Mouse (Mus musculus): ENCODE data around the gene Pex11a. TPM values are rescaled to one million over a fixed set of nuclear protein-coding genes. Genes with fewer than 3 reads are reported as not detected.

Gene Pex11a
- total RNA-seq, 1 experiment = 4.3 TPM

- no peaks in the 10 kb centered on the region for H3K9me3 ChIP-seq (ENCODE audit: control insufficient read depth, insufficient read depth, low read depth, low read length)
- TF ChIP-seq MAFK (IDR thresholded peaks at IDR 0.05; ENCODE audit: insufficient read depth, low read depth, low read length) (no peak), ZC3H11A (IDR thresholded peaks at IDR 0.05; ENCODE audit: borderline replicate concordance, low read depth, low read length) (no peak), CHD2 (IDR thresholded peaks at IDR 0.05; ENCODE audit: low read depth, low read length) (no peak), HCFC1 (IDR thresholded peaks at IDR 0.05; ENCODE audit: borderline replicate concordance, insufficient read depth, low read length) (no peak), ZNF384 (IDR thresholded peaks at IDR 0.05; ENCODE audit: low read depth, low read length) (no peak)
- no peaks in the 10 kb centered on the region; a peak in 1 of 4 replicates for H3K4me1 ChIP-seq (ENCODE audit: control insufficient read depth in 2 of 2, insufficient read depth in 2 of 2, low read length in 2 of 2, poor library complexity in 1 of 2)
- DNase-seq (ENCODE audit: low read depth, low spot score) = no peak
- in situ Hi-C loops (cut with MboI; ENCODE audit: low sequenced_read_pairs in 2 of 2, unreplicated experiment in 2 of 2) = no loop called here
- peaks cover 6% of the 10 kb centered on the region; the same call in 1 of the 2 replicates for H3K36me3 ChIP-seq (ENCODE audit: control insufficient read depth, insufficient read depth, low read length, poor library complexity, severe bottlenecking)
- no peak overlapping the region for H3K9ac ChIP-seq (ENCODE audit: insufficient read depth, low read depth, low read length, poor library complexity, severe bottlenecking)
- H3K4me3 ChIP-seq (ENCODE audit: insufficient read depth in 1 of 2, low read depth in 1 of 2, low read length in 2 of 2, poor library complexity in 1 of 2, severe bottlenecking in 1 of 2) = no peak overlapping the region
- no peak overlapping the region for H3K27ac ChIP-seq (ENCODE audit: insufficient read depth, low read depth, low read length, poor library complexity, severe bottlenecking)
Measured at GRCm38 (mm10) chr7:79734563-79734962, 8.4 kb downstream of the Pex11a start.

GRCm38 (mm10) chr7:79732622-79733021 is 10.3 kb downstream of the Pex11a start, which contains the start of gene Plin1:
TSS of gene Plin1 (minus strand) at chr7:79732903.
- DNase-seq (ENCODE audit: low read depth, low spot score) = no peak
- Histone ChIP-seq H3K36me3 (ENCODE audit: control insufficient read depth, insufficient read depth, low read length, poor library complexity, severe bottlenecking) (peaks cover 4% of the 10 kb centered on the region; the same call in 1 of the 2 replicates), H3K27ac (ENCODE audit: insufficient read depth, low read depth, low read length, poor library complexity, severe bottlenecking) (no peak within 1 kb of the TSS), H3K9me3 (ENCODE audit: control insufficient read depth, insufficient read depth, low read depth, low read length) (no peaks in the 10 kb centered on the region), H3K9ac (ENCODE audit: insufficient read depth, low read depth, low read length, poor library complexity, severe bottlenecking) (no peak within 1 kb of the TSS), H3K4me1 (ENCODE audit: control insufficient read depth in 2 of 2, insufficient read depth in 2 of 2, low read length in 2 of 2, poor library complexity in 1 of 2) (no peaks in the 10 kb centered on the region; a peak in 1 of 4 replicates), H3K4me3 (ENCODE audit: insufficient read depth in 1 of 2, low read depth in 1 of 2, low read length in 2 of 2, poor library complexity in 1 of 2, severe bottlenecking in 1 of 2) (no peak within 1 kb of the TSS)
- TF ChIP-seq ZNF384 (IDR thresholded peaks at IDR 0.05; ENCODE audit: low read depth, low read length) (no peak), CHD2 (IDR thresholded peaks at IDR 0.05; ENCODE audit: low read depth, low read length) (no peak)
- in situ Hi-C loops (cut with MboI; ENCODE audit: low sequenced_read_pairs in 2 of 2, unreplicated experiment in 2 of 2) = no loop called here

- H3K9me3 ChIP-seq (ENCODE audit: control insufficient read depth, insufficient read depth, low read depth, low read length) = no peaks in the 10 kb centered on the region
- in situ Hi-C loops (cut with MboI; ENCODE audit: low sequenced_read_pairs in 2 of 2, unreplicated experiment in 2 of 2) = no loop called here
- no peak for DNase-seq (ENCODE audit: low read depth, low spot score)
- TF ChIP-seq ZC3H11A (IDR thresholded peaks at IDR 0.05; ENCODE audit: borderline replicate concordance, low read depth, low read length) = no peak
- no peak for TF ChIP-seq MAFK (IDR thresholded peaks at IDR 0.05; ENCODE audit: insufficient read depth, low read depth, low read length)
- no peak for TF ChIP-seq HCFC1 (IDR thresholded peaks at IDR 0.05; ENCODE audit: borderline replicate concordance, insufficient read depth, low read length)
- no peak for TF ChIP-seq ZNF384 (IDR thresholded peaks at IDR 0.05; ENCODE audit: low read depth, low read length)
- no peak for TF ChIP-seq CHD2 (IDR thresholded peaks at IDR 0.05; ENCODE audit: low read depth, low read length)
- no peak overlapping the region for H3K27ac ChIP-seq (ENCODE audit: insufficient read depth, low read depth, low read length, poor library complexity, severe bottlenecking)
- H3K36me3 ChIP-seq (ENCODE audit: control insufficient read depth, insufficient read depth, low read length, poor library complexity, severe bottlenecking) = no peaks in the 10 kb centered on the region
- no peak overlapping the region for H3K4me3 ChIP-seq (ENCODE audit: insufficient read depth in 1 of 2, low read depth in 1 of 2, low read length in 2 of 2, poor library complexity in 1 of 2, severe bottlenecking in 1 of 2)
- H3K9ac ChIP-seq (ENCODE audit: insufficient read depth, low read depth, low read length, poor library complexity, severe bottlenecking) = no peak overlapping the region
- H3K4me1 ChIP-seq (ENCODE audit: control insufficient read depth in 2 of 2, insufficient read depth in 2 of 2, low read length in 2 of 2, poor library complexity in 1 of 2) = no peaks in the 10 kb centered on the region; a peak in 1 of 4 replicates
Measured at GRCm38 (mm10) chr7:79731438-79731837, 11.5 kb downstream of the Pex11a start.

GRCm38 (mm10) chr7:79729743-79730370 is 13.1 kb downstream of the Pex11a start:
- DNase-seq (ENCODE audit: low read depth, low spot score) = no peak
- Histone ChIP-seq H3K4me3 (ENCODE audit: insufficient read depth in 1 of 2, low read depth in 1 of 2, low read length in 2 of 2, poor library complexity in 1 of 2, severe bottlenecking in 1 of 2) (no peak overlapping the region), H3K9ac (ENCODE audit: insufficient read depth, low read depth, low read length, poor library complexity, severe bottlenecking) (no peak overlapping the region), H3K9me3 (ENCODE audit: control insufficient read depth, insufficient read depth, low read depth, low read length) (no peaks in the 10 kb centered on the region), H3K4me1 (ENCODE audit: control insufficient read depth in 2 of 2, insufficient read depth in 2 of 2, low read length in 2 of 2, poor library complexity in 1 of 2) (no peaks in the 10 kb centered on the region; a peak in 1 of 4 replicates), H3K36me3 (ENCODE audit: control insufficient read depth, insufficient read depth, low read length, poor library complexity, severe bottlenecking) (no peaks in the 10 kb centered on the region), H3K27ac (ENCODE audit: insufficient read depth, low read depth, low read length, poor library complexity, severe bottlenecking) (no peak overlapping the region)
- in situ Hi-C loops (cut with MboI; ENCODE audit: low sequenced_read_pairs in 2 of 2, unreplicated experiment in 2 of 2) = no loop called here
- no peak for TF ChIP-seq ZC3H11A (IDR thresholded peaks at IDR 0.05; ENCODE audit: borderline replicate concordance, low read depth, low read length)
- TF ChIP-seq MAFK (IDR thresholded peaks at IDR 0.05; ENCODE audit: insufficient read depth, low read depth, low read length) = no peak
- TF ChIP-seq CHD2 (IDR thresholded peaks at IDR 0.05; ENCODE audit: low read depth, low read length) = no peak
- no peak for TF ChIP-seq ZNF384 (IDR thresholded peaks at IDR 0.05; ENCODE audit: low read depth, low read length)
- no peak for TF ChIP-seq HCFC1 (IDR thresholded peaks at IDR 0.05; ENCODE audit: borderline replicate concordance, insufficient read depth, low read length)

Data from ES-E14 (cell line).